Mouse (Mus musculus): ENCODE results near the gene Msmp. TPM values are rescaled to one million over a fixed set of nuclear protein-coding genes. Genes with fewer than 3 reads are reported as not detected.

Msmp gene
- polyA plus RNA-seq, 1 experiment, result not detected

DNA sequence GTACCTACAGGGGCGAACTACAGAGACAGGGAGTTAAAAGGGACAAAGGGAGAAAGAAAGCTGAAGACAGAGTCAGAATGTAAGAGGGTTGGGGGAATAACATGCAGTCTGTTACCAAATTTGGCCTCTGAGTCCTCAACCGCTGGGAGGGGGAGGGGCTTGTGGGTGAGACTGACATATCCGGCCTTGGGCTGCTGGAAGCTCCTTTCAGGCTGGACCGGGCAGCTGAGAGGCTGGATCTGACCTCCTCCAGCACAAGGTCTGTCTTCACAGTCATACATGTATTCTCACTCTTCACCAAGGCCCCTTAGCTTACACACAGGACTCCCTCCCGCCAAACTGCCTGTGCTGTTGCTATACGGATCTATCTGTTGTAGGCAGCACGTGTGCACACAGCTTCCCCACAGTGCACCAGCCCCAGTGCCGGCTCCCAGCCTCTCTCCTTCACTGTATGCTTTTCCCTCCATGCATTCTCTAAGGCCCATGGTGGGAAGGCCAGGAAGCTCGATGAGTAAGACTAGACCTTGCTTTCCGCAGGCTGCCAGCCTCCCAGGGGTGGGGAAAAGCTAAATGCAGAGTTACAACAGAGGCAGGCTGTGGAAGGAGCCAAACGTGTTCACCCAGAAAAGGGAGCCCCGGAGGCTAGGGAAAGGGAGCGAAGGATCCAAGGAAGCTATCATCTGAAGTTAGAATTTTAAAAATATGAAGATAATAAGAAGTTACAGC, 25.5 kb downstream of the Msmp start:
- TF ChIP-seq GATA1 (IDR thresholded peaks at IDR 0.05; ENCODE audit: low read length), result no peak

DNA sequence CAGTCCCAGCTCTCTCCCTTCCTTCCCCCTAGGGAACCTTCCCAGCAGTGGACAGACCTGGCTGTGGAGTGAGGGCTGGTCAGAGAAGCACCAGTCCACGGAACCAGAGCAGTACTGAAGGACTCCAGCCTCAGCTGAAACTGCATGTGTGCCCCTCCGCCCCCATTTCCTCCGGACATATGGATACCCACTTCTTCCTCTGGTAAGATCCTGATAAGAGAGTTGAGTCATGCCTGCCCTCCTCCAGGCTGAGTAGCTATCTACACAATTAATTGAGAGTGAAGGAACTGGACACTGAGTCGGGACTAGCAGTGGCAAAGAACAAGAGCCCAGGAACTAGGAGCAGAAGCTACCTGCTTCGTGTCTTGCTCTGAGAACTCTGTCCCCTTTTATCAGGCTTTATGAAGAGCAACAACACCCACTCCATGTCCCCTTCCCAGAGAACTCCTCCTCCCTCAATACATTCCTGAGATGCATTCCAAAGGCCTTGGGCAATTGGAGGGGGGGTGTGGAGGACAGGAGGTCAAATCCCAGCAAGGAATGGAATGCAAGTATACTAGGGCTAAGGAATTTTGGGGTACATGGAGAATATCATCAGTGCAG, 26.2 kb downstream of the Msmp start:
- TF ChIP-seq GATA1 (IDR thresholded peaks at IDR 0.05; ENCODE audit: low read length), result no peak

DNA sequence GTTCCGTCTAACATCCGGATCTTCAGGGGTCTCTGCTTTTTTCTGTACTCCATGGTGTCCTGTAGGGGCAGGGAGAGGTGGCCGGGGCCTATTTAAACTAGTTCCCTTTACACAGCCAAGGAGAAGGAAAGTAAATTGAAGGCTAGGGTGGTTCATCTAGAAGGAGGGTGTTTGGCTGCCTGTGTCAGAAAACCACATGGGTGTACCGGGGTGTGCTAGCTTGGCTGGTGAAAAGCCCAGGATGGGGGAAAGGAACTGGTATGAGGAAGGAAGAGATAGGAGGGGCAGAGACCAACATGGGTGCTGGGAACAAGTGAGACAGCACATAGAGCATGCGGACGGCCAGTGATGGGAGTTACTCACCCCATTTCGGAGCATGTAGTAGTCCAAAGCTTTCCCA, 28.4 kb downstream of the Msmp start:
- TF ChIP-seq GATA1 (IDR thresholded peaks at IDR 0.05; ENCODE audit: low read length), result no peak

DNA sequence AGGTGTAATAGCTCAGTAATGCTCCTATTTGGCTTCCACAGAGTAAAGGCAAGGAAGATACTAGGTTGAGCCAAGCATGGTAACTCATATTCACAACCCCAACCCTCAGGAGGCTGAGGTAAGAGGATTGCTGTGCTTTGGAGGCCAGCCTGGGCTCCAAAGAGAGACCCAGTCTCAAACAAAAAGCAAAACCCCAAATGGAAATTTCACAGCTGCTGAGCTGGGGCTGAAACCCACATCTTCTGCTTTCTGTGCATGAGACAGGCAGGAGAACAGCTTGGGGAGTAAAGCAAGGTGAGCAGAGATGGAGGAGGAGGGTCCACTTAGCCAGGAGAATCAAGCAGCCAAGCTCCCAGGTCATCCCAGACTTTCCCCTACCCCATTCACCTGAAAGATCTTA, 30.4 kb downstream of the Msmp start:
- TF ChIP-seq GATA1 (IDR thresholded peaks at IDR 0.05; ENCODE audit: low read length), result no peak

DNA sequence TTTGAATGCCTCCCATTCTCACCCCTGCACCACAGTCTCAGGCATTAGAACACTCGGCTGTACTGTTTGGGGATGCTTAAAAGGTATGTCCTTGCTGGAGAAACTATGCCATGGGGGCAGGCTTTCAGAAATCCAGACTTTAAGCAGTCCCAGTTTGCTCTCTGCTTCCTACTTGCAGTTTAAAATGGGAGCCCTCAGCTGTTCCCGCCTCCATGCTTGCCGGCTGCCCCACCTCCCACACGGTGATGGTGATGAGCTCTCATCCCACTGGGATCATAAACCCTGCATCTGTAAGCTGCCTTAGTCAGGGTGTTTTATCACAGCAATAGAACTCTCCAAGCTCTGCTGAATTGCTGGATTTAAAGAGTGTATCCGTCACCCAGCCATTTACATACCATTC, 31.9 kb downstream of the Msmp start:
- no peak for TF ChIP-seq GATA1 (IDR thresholded peaks at IDR 0.05; ENCODE audit: low read length)

DNA sequence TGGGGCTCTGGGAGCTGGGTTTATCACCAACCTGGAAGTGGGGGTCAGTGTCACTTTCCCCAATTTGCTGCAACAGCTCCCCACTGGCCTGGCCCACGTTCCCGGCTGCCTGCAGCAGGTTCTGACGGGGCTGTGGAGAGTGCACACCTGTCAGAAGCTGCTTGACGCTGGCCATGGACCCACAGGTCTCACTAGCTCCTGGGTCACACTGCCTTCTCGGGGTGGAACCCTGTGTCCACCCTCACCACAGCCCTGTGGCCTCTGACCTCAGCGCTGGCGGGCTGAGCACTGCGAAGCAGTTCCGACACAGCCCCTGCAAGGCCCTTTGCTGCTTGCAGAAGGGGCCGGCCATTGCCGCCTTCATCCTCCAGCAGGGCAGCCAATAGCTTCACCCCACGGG, 35.2 kb downstream of the Msmp start:
- no peak for TF ChIP-seq GATA1 (IDR thresholded peaks at IDR 0.05; ENCODE audit: low read length)

DNA sequence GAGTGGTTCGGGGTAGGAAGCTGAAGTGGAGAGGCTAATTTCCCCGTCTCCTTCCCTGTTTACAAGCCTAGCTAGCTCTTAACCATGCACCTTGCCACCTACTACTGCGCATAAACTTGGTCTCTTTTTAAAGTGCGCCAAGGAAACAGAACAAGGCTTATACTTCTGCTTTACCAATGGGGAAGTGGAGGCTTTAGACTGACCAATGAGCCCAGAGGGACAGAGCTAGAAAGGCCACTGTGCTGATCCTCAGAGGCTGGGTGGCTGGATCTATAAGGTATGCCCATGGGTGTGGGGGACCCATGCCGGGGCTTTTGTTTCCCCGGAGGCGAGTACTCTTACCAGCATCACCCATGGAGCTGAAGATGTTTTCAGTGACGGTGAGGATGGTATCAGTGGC, 37.1 kb downstream of the Msmp start:
- TF ChIP-seq GATA1 (IDR thresholded peaks at IDR 0.05; ENCODE audit: low read length), result no peak

DNA sequence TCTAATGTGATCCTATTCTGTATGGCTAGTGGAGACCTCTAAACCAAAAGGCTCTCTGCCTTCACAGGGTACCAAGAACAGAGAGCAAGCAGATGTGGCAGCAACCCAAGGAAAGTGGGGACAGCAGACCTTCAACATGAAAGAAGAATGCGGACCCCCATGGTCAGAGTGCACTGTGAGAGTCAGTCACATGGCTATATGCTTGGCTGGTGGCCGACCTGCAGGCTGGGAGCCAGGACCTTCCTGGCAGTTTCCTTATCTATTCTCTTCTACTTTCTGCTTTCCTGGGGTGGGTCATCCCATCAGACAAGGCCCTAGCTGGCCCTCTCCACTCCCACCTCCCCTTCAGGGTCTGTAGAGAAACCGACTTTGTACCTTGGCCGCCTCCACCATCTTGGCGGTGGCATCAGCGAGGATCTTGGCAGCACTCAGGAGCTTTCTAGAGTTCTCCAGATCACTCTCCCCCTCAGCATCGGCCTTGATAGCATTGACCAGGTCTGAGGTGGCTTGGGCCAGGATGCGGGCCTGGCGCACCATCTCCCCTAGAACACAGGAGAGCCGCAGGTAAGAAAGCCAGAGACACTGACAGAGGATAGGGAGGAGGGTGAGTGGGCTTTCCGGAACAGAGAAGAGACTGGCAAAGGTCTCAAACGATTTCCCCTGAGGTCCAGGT, 37.8 kb downstream of the Msmp start:
- TF ChIP-seq GATA1 (IDR thresholded peaks at IDR 0.05; ENCODE audit: low read length), result no peak

DNA sequence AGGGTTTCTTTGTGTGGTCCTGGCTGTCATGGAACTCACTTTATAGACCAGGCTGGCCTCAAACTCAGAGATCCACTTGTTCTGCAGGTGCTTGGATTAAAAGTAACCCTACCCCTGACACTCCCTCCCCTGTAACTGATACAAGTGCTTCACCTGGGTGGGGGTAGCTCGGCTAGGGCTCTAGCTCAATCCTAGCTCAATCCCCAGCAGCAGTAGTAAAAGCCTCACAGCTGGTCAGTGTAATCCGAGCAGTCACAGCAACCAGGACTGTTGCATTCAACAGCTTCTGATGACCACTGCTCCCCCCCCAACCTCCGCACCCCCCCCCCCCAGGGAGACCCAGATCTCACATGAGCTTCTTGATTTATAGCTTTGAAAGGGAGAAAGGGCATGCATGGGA, 42.2 kb downstream of the Msmp start:
- no peak for TF ChIP-seq GATA1 (IDR thresholded peaks at IDR 0.05; ENCODE audit: low read length)

DNA sequence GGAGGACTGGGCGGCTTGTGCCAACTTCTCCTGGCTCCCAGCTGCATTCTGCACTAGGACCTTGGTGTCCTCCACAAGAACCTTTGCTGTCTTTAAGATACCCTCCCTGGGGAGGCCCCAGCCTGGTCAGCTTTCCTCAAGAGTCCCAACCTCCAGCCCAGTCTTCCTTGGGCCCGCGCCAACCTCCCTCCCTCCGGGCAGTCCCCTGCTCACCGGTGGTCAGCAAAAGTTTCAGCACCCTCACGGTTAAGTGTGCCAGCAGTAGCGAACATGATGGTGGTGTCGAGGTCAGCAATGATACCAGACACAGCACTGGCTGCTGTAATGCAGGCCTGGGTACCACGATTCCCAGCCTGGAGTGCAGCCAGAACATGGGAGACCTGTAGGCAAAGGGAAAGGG, 48.3 kb downstream of the Msmp start:
- no peak for TF ChIP-seq GATA1 (IDR thresholded peaks at IDR 0.05; ENCODE audit: low read length)

DNA sequence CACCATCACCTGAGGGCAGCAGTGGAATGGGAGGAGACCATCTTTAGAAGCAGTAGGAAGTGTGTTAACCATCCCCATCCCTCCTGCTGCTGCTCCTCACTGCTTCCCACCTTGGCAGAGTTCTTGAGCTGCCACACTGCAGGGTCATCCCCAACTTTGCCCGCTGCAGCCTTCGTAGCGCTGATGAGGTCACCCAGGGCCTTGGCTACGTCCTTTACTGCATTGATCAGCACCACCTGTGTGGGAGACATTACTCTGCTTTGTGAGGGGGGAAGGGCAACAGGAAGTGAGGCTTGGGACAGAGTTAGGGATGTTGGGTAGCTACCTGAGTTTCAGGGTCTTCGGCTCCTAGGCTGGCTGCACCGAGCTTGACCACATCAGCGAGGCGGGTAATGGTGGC, 48.7 kb downstream of the Msmp start:
- no peak for TF ChIP-seq GATA1 (IDR thresholded peaks at IDR 0.05; ENCODE audit: low read length)

DNA sequence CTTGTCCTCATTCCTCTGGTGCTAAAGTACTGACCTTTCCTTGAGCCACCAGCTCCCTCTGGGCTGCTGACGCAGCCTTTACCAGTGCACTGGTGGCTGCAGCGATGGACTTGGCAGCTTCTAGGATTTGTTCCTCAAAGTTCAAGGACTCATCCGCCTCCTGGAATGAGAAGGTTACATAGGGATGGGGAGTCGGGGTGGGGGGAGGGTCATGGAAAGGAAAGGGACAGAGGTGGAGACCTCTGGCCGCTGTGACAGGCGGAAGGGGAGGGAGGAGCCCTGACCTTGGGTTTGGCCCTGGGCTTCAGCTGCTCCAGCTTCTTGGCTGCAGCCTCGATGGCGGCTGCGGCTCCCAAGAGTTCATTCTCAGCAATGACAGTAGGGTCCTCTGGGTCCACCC, 51.0 kb downstream of the Msmp start:
- no peak for TF ChIP-seq GATA1 (IDR thresholded peaks at IDR 0.05; ENCODE audit: low read length)

Other genes with a start within 250 kb of the Msmp start
- 1.1 and 1.2 TPM in 2 replicates for gene Rusc2, start 202.5 kb downstream of the Msmp start, polyA plus RNA-seq (2012)
- gene Fam166b, start 155.4 kb downstream of the Msmp start, polyA plus RNA-seq (2012), result not detected in 2 replicates
- 54.2 and 56.9 TPM in 2 replicates for gene Tesk1, start 142.6 kb downstream of the Msmp start, polyA plus RNA-seq (2012)
- not detected in 2 replicates for gene Cd72, start 129.9 kb downstream of the Msmp start, polyA plus RNA-seq (2012)
- gene Sit1, start 100.8 kb downstream of the Msmp start, polyA plus RNA-seq (2012), result not detected in 2 replicates
- gene Ccdc107, start 91.6 kb downstream of the Msmp start, polyA plus RNA-seq (2012), result 69.1 and 82.1 TPM in 2 replicates
- 14.1 and 17.4 TPM in 2 replicates for gene Arhgef39, start 84.8 kb downstream of the Msmp start, polyA plus RNA-seq (2012)
- gene Car9, start 77.5 kb downstream of the Msmp start, polyA plus RNA-seq (2012), result not detected in 2 replicates
- gene Tpm2, start 60.7 kb downstream of the Msmp start, polyA plus RNA-seq (2012), result not detected in 2 replicates
- 1.6 and 2.6 TPM in 2 replicates for gene Creb3, start 22.2 kb downstream of the Msmp start, polyA plus RNA-seq (2012)
- 169 and 178 TPM in 2 replicates for gene Tln1, start 21.8 kb downstream of the Msmp start, polyA plus RNA-seq (2012)
- gene Rgp1, start 5.8 kb downstream of the Msmp start, polyA plus RNA-seq (2012), result 31.2 and 129 TPM in 2 replicates
- gene Gba2, start 5.6 kb downstream of the Msmp start, polyA plus RNA-seq (2012), result 13.5 and 21.5 TPM in 2 replicates
- gene Npr2, start 47.4 kb upstream of the Msmp start, polyA plus RNA-seq (2012), result 0.11 TPM in 2 replicates
- gene Spag8, start 69.1 kb upstream of the Msmp start, polyA plus RNA-seq (2012), result not detected in 2 replicates
- 45.3 and 51.0 TPM in 2 replicates for gene Hint2, start 72.0 kb upstream of the Msmp start, polyA plus RNA-seq (2012)
- gene Tmem8b, start 84.5 kb upstream of the Msmp start, polyA plus RNA-seq (2012), result 3.2 and 3.4 TPM in 2 replicates
- 0.01 and 0.02 TPM in 2 replicates for gene Fam221b, start 84.7 kb upstream of the Msmp start, polyA plus RNA-seq (2012)
- not detected in 2 replicates for gene Olfr70, start 116.3 kb upstream of the Msmp start, polyA plus RNA-seq (2012)
- gene Olfr71, start 125.8 kb upstream of the Msmp start, polyA plus RNA-seq (2012), result not detected in 2 replicates
- not detected in 2 replicates for gene Hrct1, start 142.7 kb upstream of the Msmp start, polyA plus RNA-seq (2012)
- not detected in 2 replicates for gene Spaar, start 145.5 kb upstream of the Msmp start, polyA plus RNA-seq (2012)
- not detected in 2 replicates for gene Olfr159, start 186.5 kb upstream of the Msmp start, polyA plus RNA-seq (2012)
- gene Olfr156, start 239.4 kb upstream of the Msmp start, polyA plus RNA-seq (2012), result not detected in 2 replicates